Mouse (Mus musculus) cerebellum, postnatal 36 days (tissue): ENCODE data around the gene Mxd4.

Experiments used
- DNase-seq, 2 experiments: peaks; one replicate each; pipeline ENCODE4 v3.0.0; 2021 to 2022; ENCODE audit warnings: mixed read lengths in 2 of 2

Gene Mxd4

DNA sequence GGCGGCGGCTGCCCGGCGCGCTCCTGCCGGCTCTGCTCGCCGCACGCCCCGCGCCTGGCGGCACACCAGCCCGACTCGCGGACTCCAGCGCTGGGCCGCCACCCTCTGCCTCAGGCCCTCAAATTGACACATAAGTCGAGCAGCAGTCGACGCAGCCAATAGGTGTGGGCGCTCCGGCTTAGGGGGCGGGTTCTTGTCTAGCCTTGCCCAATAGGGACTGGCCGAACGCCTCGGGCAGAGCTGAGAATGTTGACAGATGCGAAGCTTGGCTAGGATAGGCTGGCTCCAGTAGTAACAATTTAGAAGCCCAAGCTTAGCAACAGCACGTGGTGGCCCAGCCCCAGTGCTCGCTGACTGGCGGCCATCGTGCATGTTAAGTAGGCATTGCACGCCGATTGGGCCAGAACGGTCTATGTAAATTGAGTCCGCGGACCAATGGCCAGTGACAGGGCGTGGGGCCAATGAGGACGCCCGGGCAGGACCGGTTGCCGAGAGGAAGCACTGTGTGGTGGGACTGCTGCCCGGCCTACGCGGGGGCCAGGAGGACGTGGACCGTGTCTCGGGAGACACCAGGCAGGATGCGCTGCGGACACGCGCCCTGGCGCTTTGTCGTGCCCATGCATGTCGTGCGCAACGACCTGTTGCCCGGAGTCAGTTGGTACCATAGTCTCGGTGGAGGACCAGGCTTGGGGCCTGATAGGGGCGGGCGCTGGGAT, at the start of gene Mxd4:
Gene Mxd4, minus strand, starts transcription at position 120 of the 716 bp plus-strand sequence.
- DNase-seq: peak; percentile 99 to 100

DNA sequence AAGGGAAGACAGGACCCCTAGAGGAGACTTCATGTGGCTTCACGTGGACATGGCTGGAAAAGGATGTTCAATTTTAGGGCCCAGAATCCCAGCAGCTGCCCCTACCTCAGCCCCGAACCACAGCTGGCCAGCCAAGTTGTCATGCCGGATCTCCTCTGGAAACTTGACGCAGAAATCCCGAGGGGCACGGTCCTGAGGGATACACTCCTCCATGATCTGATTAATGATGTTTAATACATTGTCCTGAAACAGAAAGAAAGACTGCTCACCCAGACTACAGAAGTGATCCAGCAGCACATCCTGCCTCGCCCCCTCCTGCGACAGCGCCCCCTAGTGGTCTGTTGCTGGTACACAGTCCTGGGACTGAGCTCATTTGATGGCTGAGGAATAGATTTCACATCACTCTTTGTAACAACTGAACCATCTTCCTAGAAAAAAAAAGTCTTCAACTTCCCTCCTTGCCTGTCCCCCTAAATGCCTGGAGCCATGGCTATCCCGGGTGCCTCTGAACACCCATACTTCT, 48.4 kb upstream of the Mxd4 start:
- no peak for DNase-seq

DNA sequence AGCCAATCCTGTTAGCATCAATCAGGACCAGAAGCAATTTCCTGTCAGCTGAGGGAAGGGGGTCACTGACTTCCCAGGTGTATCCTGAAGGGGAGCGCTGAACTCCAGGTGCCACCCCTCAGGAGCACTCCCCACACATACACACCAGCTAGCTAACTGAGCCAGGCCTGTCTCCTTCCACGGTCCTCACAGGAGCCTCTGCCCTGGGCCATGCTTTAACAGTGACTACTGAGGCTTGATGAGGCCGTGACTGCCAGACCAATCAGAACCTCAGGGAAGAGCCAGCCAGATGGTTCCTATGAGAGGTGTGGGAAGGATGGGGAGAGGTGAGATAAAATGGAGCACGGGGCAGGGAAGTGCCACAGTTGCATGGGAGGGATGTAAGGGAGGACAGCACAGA, 47.5 kb upstream of the Mxd4 start:
- DNase-seq: no peak

DNA sequence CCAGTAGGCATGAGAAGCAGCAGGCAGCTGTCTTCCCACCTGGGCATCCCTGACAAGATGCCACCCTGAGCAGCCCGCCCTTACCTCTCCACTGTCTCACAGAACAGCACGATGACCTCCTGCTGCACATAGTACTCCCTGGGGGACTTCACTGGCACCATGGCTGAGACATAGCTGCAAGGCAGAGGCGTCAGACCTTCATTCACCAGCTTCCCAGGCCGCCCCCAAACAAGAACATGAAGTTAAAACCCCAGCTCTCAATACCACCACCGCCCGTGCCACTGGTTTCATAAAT, 45.6 kb upstream of the Mxd4 start:
- DNase-seq: no peak

DNA sequence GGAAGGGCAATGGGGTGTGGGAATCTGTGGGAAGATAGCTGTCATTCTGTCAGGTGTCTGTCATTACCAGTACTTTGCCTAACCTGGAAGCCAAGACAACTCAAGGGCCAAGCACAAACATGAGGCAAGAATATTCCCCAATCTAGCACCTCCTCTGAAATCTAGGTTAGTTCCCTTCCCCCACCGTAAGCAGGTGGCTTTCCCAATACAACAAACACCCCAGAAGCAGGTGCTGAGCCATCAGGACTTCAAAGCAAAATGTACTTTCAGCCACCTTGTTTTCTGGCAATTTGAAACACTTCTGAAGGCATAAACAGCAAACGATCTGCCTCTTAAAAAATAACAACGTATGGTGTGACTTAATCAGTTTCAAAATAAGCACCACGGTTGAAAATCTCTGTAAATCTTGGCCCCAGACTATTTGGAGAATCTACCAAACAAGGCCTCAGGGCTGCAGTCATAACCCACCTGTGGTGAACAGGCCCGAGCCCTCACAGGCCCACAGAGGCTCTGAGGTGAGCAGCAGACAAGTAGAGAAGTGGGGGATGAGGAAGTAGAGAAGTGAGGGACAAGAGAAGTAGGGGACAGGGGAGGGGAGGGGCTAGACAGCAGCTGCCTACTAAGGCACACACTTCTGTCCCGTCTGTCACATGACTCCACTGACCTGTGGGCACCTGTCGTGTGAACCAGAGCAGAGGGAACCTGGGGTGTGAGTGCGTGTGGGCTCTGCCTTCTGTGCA, 45.1 kb upstream of the Mxd4 start:
- DNase-seq: no peak

DNA sequence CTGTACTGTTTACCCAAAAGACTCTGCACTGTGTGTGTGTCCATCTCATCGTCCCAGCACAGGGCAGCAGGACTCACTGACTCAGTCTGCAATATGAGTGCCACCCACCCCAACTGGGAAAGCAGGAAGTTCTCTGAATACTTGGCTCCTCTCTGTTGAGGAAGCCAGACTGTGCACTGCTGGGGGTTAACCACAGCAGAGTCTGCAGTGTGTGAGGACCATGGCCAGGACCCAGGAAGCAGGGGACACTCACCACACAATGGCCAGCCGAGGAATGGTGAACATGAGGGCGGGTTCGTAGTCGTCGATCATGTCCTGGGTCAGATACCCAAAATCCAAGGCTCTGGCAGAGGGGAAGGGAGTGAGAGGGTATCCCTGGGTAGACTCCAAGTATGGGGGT, 44.4 kb upstream of the Mxd4 start:
- DNase-seq: no peak

DNA sequence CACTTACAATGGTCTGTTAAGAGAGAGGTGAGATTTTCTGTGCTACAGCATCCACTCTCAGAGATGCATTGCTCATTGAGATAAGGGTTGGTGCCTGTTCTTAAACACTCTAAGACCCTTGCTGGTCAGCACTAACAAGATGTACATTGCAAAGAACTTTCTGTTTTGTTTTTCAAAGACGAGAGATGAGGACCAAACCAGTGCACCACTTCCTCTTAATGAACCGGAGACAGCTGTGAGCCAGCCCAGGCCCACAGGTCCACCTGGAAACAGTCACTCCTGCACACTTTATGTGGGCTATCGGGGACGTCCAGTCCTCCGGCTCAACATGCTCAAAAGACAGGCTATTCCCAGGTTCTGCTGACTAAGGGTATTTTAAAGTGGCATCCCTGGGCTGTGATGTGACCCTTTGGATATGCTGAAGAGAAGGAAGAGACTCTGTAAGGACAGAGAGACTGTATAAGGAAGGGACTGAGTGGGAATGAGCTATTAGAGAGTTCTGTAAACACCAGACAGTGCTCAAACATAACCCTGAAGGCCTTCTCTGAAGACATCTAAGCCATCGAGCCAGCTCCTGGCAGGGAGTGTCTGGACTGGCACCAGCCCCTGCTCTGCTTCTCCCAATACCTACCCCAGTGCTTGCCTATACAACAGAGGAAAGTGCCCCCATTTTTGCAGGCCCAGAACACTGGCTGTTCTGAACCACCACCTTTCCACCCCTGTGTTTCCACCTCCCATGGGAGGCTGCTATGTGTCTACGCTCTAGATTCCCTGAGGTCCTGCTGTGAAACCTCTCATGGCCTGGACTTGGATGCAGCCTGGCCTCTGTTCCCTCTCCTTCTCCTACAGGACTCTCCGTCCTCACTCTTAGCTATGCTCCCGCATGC, 43.3 kb upstream of the Mxd4 start:
- DNase-seq: peak in 1 of 2 experiments; percentile 42

DNA sequence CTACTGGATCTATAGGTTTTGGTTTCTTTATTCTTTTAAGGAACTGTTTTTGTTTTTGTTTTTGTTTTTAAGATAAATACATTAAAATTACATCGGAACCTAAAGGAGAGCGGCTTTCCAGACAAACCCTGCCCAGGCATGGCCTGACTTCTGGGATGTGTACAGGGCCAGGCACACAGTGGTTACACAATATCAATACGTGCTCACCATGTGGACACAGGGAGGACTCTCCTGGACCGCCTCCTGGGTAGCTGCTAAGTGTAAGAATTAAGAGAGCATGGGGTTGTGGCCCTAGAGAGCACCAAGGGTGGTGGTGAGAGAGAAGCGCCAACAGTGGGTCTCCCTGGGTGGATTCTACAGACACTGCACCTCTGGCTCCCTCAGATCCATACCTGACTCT, 42.0 kb upstream of the Mxd4 start:
- DNase-seq: no peak

DNA sequence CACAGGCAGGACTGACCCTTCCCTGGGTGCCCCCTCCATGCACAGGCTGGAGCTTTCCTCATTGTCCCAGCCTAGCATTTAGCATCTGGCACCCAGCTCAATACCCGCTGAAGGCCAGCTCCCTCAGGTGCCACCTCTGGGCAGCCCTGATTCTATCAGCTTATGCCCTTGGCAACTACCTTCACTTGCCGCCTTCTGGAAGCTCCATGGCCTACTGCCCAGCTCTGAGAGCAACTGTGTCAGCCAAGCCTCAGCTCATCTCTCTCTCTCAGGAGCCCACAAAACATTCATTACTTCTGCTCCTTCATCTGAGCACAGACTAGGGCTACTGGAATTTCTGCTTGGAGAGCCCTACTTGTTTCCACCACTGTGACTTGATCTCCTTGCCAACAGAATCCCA, 38.0 kb upstream of the Mxd4 start:
- DNase-seq: peak; percentile 68 to 72

DNA sequence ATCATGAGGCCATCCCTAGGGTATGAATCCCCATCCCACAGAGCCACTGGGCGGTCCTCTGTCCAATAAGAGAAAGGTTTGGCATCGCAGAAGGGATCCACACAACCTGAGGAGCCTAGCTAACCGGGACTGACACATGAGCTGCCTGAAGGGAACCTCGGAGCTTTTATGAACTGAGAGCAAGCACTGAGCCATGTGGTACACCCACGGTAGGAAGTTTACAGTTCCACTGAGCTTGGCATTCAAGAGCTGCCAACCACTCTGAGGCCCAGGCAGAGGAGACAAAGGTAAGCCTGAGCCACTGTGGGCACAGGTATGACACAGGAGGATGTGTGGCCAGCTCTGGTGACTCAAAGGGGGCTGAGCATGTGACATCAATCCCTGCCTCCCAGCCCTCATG, 37.0 kb upstream of the Mxd4 start:
- no peak for DNase-seq

DNA sequence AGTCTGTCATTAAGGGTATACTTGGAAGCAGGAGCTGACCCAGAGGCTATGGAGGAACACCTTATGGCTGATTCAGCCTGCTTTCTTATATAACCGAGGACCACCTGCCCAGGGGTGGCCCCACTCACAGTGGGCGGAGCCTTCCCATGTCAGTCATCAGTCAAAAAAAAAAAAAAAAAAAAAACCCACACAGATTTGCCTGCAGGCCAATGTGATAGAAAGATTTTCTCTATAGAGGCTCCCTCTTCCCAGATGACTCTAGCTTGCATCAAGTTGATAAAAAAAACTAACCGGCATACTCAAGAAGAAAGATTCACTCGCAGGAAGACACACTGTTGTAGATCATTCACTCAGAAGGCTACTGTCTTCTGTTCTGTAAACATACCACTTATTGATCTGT, 32.5 kb upstream of the Mxd4 start:
- DNase-seq: no peak

DNA sequence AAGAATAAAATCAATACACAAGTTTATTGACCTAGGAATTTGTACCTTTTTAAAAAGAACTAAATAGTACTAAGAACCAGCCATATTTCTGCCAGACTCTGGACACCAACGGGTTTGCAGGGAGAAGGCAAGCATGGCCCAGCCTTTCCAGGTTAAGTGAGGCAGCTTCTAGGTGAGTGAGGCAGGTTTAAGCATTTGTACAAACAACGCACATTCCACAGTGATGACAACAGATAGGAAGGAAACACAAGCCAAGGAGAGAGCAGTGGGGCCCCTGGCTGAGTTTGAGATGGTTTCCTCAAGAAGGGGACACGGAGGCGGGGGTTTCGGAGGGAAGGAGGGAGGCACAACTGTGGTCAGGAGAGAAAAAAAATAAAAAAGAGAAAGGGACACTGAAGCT, 31.2 kb upstream of the Mxd4 start:
- DNase-seq: no peak

DNA sequence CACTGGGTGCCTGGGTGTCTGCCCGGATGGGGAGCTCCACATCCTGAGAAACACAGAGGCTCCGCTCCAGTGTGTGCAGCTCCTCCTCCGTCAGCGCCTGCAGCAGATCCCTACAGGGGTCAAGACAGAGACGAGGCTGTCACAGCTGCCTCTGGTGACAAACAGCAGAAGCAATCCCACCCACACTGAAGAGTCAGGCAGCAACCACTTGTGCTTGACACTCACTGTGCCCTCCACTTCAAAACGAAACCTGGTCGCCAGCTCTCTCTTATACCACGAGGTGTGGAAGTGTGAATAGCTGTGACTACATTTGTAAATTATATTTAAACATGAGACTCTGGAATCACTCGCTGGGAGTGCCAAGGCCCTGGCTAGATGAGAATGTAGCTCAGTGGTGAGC, 30.2 kb upstream of the Mxd4 start:
- no peak for DNase-seq

DNA sequence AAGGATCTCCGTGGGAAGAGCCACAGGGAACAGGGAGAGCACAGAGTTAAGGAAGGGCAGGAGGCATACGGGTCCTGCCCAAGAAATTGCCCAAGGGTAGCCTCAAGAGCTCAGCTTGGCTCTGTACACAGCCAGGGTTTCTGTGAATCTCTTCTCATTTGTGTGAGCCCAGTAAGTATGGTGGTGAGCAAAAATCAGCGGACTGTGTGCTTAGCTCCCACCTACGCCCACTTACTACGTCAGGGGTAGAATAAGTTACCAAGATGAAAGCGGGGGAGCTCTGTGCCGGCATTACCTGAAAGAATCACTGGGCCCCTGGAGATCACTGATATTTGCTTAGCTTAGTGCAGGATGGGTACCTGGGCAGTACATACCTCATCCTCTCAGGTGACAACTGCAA, 28.5 kb upstream of the Mxd4 start:
- no peak for DNase-seq

DNA sequence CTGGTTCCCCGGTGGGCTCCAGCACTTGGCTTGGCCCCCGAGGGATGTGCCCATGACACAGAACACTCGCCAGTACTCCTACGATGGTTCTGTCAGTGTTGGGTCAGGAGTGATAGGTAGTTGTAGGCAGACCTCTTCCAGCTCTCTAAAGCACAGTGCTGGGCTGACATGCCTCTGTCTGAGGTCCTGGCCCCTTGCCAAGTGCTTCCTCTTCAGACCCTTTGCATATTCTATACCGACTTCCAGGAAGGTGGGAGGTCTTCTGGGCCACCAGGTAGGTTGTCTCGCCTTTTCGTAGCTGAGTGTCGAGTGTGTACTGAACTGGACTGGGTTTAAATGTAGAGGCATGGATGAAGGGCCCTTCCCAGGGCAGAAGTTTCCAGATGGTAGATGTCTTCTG, 26.1 kb upstream of the Mxd4 start:
- no peak for DNase-seq

DNA sequence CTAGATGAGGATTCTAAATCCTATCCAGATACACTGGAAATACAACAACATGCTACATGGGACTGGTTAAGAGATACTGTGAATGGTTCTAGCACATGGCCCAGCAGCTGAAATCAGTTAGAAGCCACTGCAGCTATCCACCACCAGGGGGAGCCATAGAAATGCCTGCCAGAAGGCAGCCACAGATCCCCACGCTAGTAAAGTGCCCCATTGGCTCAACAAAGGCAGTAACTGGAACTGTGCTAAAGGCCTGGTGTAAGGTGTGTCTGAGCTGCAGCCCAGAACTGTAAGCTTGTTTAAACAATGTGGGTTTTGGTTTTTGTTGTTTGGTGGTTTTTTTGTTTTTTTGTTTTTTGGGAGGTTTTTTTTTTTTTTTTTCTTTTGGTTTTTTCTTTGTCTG, 22.8 kb upstream of the Mxd4 start:
- peak; percentile 79 to 82 for DNase-seq

DNA sequence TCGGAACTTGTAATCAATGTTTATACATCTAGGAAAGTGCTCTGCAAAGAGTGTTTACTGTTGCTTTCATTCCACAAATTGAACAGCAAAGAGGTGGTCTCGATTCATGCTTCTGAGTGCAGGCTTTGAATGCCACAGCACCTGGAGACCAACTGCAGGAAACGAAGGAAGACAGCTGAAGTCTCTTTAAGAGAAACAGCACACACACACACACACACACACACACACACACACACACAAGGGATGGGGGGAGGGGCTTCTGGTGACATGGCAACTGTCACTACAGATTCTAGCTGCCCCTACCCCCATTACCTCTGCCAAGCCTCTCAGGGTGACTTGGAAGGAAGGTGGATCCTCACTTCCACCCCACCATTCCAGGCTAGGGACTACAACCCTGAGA, 20.0 kb upstream of the Mxd4 start:
- no peak for DNase-seq

DNA sequence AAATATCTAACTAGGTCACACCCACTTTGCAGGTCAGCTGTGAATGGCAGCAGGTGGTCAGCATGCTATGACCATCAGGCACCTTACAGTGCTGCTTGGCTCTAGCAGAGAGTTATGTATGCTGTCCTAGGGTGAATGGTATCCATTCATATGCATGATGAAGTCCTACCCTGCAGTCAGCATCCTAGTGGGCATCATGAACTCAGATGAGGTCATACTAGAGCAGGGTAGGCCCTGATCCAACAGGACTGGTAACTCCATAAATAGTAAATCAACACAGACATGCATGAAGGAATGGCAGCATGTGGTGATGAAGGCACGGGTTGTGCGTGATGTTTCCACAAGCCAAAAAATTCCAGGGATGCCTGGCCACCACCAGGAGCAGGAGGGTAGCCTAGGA, 18.3 kb upstream of the Mxd4 start:
- peak; percentile 34 to 53 for DNase-seq

DNA sequence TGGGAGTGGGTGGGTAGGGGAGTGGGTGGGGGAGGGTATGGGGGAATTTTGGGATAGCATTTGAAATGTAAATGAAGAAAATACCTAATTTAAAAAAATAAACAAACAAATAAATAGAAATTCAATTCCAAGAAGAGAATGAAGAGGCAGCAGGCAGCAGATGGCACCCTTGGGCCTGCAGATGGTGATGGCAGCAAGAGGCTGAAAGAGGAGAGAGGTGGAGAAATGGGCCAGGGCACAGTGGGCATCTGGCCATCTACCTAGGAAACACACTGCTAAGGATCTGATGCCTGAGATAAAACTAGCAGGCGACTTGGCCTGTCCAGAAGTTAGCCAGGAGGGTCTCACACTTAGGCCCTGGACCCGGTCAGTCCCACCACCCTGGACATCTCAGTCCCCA, 17.4 kb upstream of the Mxd4 start:
- DNase-seq: peak; percentile 89

DNA sequence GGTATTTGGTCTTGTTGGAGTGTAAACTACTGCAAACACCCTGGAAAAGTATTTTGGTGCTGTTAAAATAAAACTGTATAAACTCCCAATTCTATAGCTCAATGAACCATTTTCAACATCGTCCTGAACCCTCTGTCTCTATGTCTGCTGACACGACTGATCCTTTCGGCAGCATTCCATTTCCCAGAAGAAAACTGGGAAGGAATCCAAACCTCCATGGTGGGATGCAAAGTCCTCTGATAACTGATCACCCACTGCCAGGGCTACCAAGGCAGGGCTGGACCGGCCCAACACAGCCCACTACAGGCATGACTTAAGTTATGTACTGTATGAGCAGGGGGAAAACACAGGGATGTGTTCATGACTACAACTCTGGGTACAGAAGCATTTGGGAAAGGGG, 14.5 kb upstream of the Mxd4 start:
- DNase-seq: no peak

DNA sequence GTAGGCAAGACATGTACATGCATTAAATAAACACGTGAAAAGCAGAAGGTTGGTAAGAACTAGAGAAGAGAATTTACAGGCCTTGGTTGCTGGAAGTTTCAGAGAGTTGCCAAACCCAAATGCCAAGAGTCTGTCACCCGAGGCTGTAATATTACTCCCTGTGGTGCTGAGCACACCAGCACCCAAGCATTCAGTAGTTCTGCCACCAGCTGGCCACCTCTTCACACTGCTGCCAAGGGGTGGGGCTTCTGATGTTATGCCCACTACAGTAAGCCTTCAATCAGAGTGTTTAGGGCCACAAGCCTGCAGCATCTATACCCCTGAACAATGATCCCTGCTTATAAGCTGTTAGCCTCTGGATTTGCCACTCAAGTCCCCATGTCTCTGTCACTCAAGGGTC, 13.9 kb upstream of the Mxd4 start:
- no peak for DNase-seq

DNA sequence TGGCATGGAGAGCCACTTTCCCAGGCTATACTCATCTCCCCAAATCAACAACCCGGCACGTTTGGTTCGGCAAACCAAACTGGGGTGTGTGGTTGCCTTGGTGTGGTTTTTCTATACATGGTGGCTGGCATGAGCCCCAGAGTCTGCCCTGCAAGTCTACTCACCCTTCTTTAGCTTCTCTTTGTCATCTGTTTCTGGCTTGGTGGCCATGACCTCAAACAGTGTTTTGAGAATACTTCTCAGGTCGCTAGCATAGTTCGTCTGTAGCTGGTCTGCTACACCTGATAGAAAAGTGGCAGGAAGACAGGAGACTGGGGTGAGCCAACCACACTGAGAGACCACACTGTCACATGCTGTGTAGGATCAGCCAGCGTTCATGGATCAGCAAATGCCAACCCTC, 11.1 kb upstream of the Mxd4 start:
- no peak for DNase-seq

DNA sequence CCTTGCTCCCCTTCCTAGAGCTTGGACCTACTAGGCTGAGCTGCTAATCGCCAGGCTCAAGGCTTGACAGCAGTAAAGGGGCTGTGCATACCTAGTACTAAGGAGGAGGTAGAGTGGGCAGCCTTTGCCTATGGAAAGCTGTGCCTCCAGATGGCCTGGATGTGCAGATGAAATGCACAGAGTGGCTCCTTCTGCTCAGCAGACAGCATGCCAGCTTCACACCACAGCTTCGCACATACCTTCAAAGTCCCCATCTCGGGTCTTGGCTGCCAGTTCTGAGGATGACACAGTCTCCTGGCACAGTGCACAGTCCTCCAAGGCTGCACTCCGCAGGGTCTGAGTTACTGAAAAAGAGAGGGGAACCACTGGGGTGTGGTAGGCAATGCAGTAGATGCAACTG, 9.7 kb upstream of the Mxd4 start:
- peak; percentile 57 to 64 for DNase-seq

DNA sequence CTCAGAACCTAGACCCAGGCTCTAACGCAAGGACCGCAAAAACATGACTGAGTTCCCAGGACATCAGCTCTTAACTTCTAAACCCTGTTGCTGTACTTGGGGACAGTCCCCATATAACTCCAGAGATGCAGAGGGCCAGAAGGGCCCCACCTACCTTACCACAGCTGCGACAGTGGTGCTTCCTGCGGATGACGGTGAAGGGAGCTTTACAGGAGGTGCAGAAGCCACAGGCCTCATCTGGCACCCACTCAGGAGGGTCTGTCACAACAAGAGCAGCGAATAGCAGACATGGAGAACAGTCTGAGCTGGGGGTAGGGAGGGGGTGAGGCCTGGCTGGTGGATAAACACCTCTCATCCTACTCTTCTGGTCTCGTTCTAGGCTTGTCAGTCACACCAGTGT, 8.9 kb upstream of the Mxd4 start:
- DNase-seq: no peak
